Mouse (Mus musculus) midbrain, embryonic 11.5 days (tissue): ENCODE measurements around the gene Actrt2. TPM values are rescaled to one million over a fixed set of nuclear protein-coding genes. Genes with fewer than 3 reads are reported as not detected.

ENCODE experiments used
- ATAC-seq: fragments of 200-750 bp; cut with Nextera tagmentation; 2 replicates; pipeline ENCODE4 v1.8.0; 2017; ENCODE audit warnings: moderate TSS enrichment, moderate library complexity; ENCODE audit not compliant: low FRiP score
- DNase-seq: peaks from one replicate; pipeline ENCODE4 v3.0.0; 2015; ENCODE audit warnings: low spot score; ENCODE audit errors: missing footprints
- H3K27ac ChIP-seq: fragments of 300-500 bp; sonication (generic); 2 replicates; pipeline ENCODE4 v1.5.1; 2014; ENCODE audit warnings: low read depth, low read length
- H3K27me3 ChIP-seq: fragments of 300-500 bp; sonication (generic); 2 replicates; pipeline ENCODE4 v1.6.1; 2014; ENCODE audit warnings: mild to moderate bottlenecking, low read length, moderate library complexity, mixed read lengths; ENCODE audit not compliant: control insufficient read depth, insufficient read depth
- H3K36me3 ChIP-seq: fragments of 300-500 bp; sonication (generic); 2 replicates; pipeline ENCODE4 v1.6.1; 2014; ENCODE audit warnings: mild to moderate bottlenecking, low read length, moderate library complexity, mixed read lengths; ENCODE audit not compliant: control insufficient read depth, insufficient read depth
- H3K4me1 ChIP-seq: fragments of 300-500 bp; sonication (generic); 2 replicates; pipeline ENCODE4 v1.6.1; 2014; ENCODE audit warnings: low read length; ENCODE audit not compliant: control insufficient read depth, insufficient read depth
- H3K4me2 ChIP-seq: fragments of 300-500 bp; sonication (generic); 2 replicates; pipeline ENCODE4 v1.6.1; 2014; ENCODE audit warnings: mild to moderate bottlenecking, moderate library complexity
- H3K4me3 ChIP-seq: fragments of 300-500 bp; sonication (generic); 2 replicates; pipeline ENCODE4 v1.5.1; 2014; ENCODE audit warnings: low read depth, low read length
- H3K9ac ChIP-seq: fragments of 300-500 bp; sonication (generic); 2 replicates; pipeline ENCODE4 v1.6.1; 2014; ENCODE audit warnings: low read length
- H3K9me3 ChIP-seq: fragments of 300-500 bp; sonication (generic); 2 replicates; pipeline ENCODE4 v1.6.1; 2016; ENCODE audit warnings: low read length; ENCODE audit not compliant: control insufficient read depth
- WGBS: fragments of 180-500 bp; shearing (Covaris S2); extraction: QIAGEN DNeasy Blood & Tissue Kit; methylation state at CpG from one replicate; pipeline ENCODE4 v1.1.7; 2014; 5-methylcytosine and 5-hydroxymethylcytosine counted together
- polyA plus RNA-seq: library from polyadenylated mRNA; unstranded; fragments of >200 nt; fragmentation: Nextera tagmentation; extraction: Ambion mirVana; gene quantifications from 2 replicates; pipeline ENCODE4 v1.2.1, GENCODE M21; 2014

Gene Actrt2
- polyA plus RNA-seq, result not detected in 2 replicates

GRCm38 (mm10) chr4:154667767-154668166, at the start of gene Actrt2:
TSS of gene Actrt2 (minus strand) at chr4:154667867.
- Histone ChIP-seq H3K36me3 (no peaks in the 10 kb centered on the region), H3K9ac (no peak within 1 kb of the TSS), H3K4me1 (no peaks in the 10 kb centered on the region), H3K27ac (no peak within 1 kb of the TSS), H3K27me3 (no peaks in the 10 kb centered on the region), H3K9me3 (no peaks in the 10 kb centered on the region), H3K4me3 (no peak within 1 kb of the TSS), H3K4me2 (no peak within 1 kb of the TSS)
- WGBS, result 91% methylated on average over 2 of the region's 2 CpGs
- no peak for DNase-seq
- ATAC-seq, result no peak

- Histone ChIP-seq H3K4me3 (no peak overlapping the region), H3K27me3 (no peaks in the 10 kb centered on the region), H3K36me3 (no peaks in the 10 kb centered on the region), H3K9me3 (no peaks in the 10 kb centered on the region), H3K27ac (no peak overlapping the region), H3K4me1 (no peaks in the 10 kb centered on the region), H3K4me2 (no peak overlapping the region), H3K9ac (no peak overlapping the region)
- 84% methylated on average over 21 of the region's 21 CpGs for WGBS
- DNase-seq (no peak), ATAC-seq (no peak)
Measured at GRCm38 (mm10) chr4:154709391-154710107, 41.9 kb upstream of the Actrt2 start.

DNA sequence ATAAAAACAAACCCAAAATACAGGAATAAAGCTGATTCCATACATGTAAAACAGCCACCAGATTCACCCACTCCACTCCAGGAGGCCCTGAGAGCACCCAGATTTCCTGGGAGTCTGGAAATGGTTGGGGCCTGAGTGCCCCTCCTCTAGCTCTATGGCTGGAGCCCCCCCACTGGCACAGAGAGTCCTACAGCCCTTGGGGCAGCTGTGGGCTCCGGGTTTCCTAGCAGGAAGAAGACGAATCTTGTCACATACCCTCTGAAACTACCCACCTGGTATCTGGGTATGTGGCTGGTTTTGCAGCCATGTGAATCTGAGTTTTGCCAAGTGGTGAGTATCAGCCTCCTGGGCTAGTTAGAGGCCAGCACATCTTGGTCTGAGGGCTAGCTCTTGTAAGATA, 41.1 kb upstream of the Actrt2 start:
- Histone ChIP-seq H3K27ac (no peak overlapping the region), H3K9me3 (no peaks in the 10 kb centered on the region), H3K36me3 (no peaks in the 10 kb centered on the region), H3K27me3 (no peaks in the 10 kb centered on the region), H3K4me2 (no peak overlapping the region), H3K4me1 (no peaks in the 10 kb centered on the region), H3K4me3 (no peak overlapping the region), H3K9ac (no peak overlapping the region)
- DNase-seq (no peak), ATAC-seq (no peak)
- WGBS, result 79% methylated on average over 2 of the region's 2 CpGs

- Histone ChIP-seq H3K4me3 (no peak overlapping the region), H3K4me2 (no peak overlapping the region), H3K4me1 (no peaks in the 10 kb centered on the region), H3K27ac (no peak overlapping the region), H3K36me3 (no peaks in the 10 kb centered on the region), H3K9ac (no peak overlapping the region), H3K27me3 (no peaks in the 10 kb centered on the region), H3K9me3 (no peaks in the 10 kb centered on the region)
- ATAC-seq (no peak), DNase-seq (no peak)
- WGBS, result 90% methylated on average over 11 of the region's 11 CpGs
Measured at GRCm38 (mm10) chr4:154708223-154708622, 40.6 kb upstream of the Actrt2 start.

DNA sequence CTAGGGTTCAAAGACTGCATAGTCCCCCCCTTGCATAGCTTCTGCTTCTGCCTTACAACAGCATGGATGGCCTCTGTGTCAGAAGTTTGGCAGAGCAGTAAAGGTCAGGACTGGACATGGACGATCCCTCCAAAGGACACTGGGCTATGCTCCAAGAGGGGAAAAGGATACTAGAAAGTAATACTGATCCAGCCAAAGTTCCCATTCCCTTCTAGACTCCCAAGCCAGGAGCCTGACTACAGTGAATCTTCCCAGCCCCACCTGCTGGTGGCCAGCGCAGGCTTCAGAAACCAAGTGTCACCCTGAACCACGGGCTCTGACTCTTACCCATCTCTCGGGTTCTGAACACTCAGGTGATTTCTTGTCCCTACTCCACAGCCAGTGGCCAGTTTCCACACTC, 39.9 kb upstream of the Actrt2 start:
- Histone ChIP-seq H3K4me1 (no peaks in the 10 kb centered on the region), H3K36me3 (no peaks in the 10 kb centered on the region), H3K4me3 (no peak overlapping the region), H3K9me3 (no peaks in the 10 kb centered on the region), H3K27ac (no peak overlapping the region), H3K9ac (no peak overlapping the region), H3K27me3 (no peaks in the 10 kb centered on the region), H3K4me2 (no peak overlapping the region)
- WGBS, result 92% methylated on average over 4 of the region's 4 CpGs
- no peak for ATAC-seq
- DNase-seq, result no peak

GRCm38 (mm10) chr4:154706442-154706841, 38.8 kb upstream of the Actrt2 start:
- no peaks in the 10 kb centered on the region for H3K9me3 ChIP-seq
- DNase-seq, result no peak

DNA sequence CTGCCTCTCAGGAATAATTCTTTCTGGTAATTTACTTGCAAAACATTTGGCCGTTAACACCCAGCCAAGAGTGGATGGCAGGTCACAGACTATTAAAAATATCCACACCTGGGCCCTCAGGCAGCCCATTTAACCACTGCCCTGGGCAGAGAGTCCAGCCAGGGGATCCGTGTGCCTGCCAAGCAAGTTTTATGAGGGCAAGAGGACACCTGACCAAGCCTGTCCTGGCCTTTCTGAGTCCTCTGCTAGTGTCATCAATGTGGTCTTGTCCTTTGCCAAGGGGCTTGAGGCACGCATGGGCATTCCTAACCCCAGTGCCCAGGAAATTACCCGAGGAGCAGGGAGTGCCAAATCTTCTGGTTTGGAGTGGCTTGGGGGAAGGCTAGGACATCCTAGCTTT, 38.0 kb upstream of the Actrt2 start:
- ATAC-seq (no peak), DNase-seq (no peak)
- WGBS, result 90% methylated on average over 4 of the region's 4 CpGs
- H3K9me3 ChIP-seq, result no peaks in the 10 kb centered on the region
- H3K27ac ChIP-seq, result no peak overlapping the region
- no peak overlapping the region for H3K4me3 ChIP-seq
- H3K4me1 ChIP-seq, result no peaks in the 10 kb centered on the region
- H3K36me3 ChIP-seq, result no peaks in the 10 kb centered on the region
- H3K4me2 ChIP-seq, result no peak overlapping the region
- H3K9ac ChIP-seq, result no peak overlapping the region
- no peaks in the 10 kb centered on the region for H3K27me3 ChIP-seq

More at GRCm38 (mm10) chr4:154706442-154706841, 38.8 kb upstream of the Actrt2 start:
- no peaks in the 10 kb centered on the region for H3K36me3 ChIP-seq
- no peaks in the 10 kb centered on the region for H3K27me3 ChIP-seq
- no peak overlapping the region for H3K27ac ChIP-seq
- no peak overlapping the region for H3K4me2 ChIP-seq
- H3K9ac ChIP-seq, result no peak overlapping the region
- ATAC-seq, result no peak
- WGBS, result 80% methylated on average over 1 of the region's 1 CpGs
- no peak overlapping the region for H3K4me3 ChIP-seq
- H3K4me1 ChIP-seq, result no peaks in the 10 kb centered on the region

- Histone ChIP-seq H3K9ac (no peak overlapping the region), H3K36me3 (no peaks in the 10 kb centered on the region), H3K4me3 (no peak overlapping the region), H3K9me3 (no peaks in the 10 kb centered on the region), H3K27me3 (no peaks in the 10 kb centered on the region), H3K4me2 (no peak overlapping the region), H3K27ac (no peak overlapping the region), H3K4me1 (no peaks in the 10 kb centered on the region)
- ATAC-seq (no peak), DNase-seq (no peak)
- WGBS, result 90% methylated on average over 6 of the region's 6 CpGs
Measured at GRCm38 (mm10) chr4:154705056-154705455, 37.4 kb upstream of the Actrt2 start.

DNA sequence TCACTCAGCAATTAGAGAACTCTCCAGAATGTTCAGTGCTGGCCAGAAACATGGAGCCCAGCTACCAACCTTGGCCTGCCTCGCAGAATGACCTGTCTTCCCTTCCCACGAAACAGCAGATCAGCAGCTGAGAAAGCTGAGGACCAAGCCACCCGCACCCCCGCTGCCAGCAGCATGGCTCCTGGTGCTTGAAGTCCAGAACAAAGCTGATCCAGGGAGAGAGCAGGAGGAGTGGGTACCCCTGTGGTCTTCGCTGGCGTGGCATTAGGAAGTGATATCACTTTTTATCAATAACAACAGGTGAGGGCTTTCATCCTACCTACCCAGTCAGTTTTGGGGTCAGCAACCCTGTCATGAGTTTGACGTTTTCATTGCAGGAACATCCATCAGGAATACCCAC, 36.9 kb upstream of the Actrt2 start:
- Histone ChIP-seq H3K36me3 (no peaks in the 10 kb centered on the region), H3K4me2 (no peak overlapping the region), H3K4me3 (no peak overlapping the region), H3K4me1 (no peaks in the 10 kb centered on the region), H3K27me3 (no peaks in the 10 kb centered on the region), H3K9me3 (no peaks in the 10 kb centered on the region), H3K27ac (no peak overlapping the region), H3K9ac (no peak overlapping the region)
- WGBS, result 86% methylated on average over 7 of the region's 7 CpGs
- ATAC-seq (no peak), DNase-seq (no peak)
